In genomic region chr7:4915007-4915665, GRCm38 (mm10) we compare ENCODE assay signal across 7 mouse cellular contexts. TPM values are rescaled to one million over a fixed set of nuclear protein-coding genes. Genes with fewer than 3 reads are reported as not detected.
DNase-seq lines count a peak whose midpoint lies in the region; ATAC-seq and TF ChIP-seq lines count a peak whose summit lies in the region.

Gene Zfp628 (plus strand): TSS chr7:4915217.

- H3K9ac ChIP-seq in intestine, postnatal 0 days (ENCODE audit: low read depth, low read length) = peak within 1 kb of the TSS; percentile 78
- H3K9ac ChIP-seq in midbrain, embryonic 12.5 days (replicated peaks) = peak within 1 kb of the TSS; percentile 82

- no peaks in the 10 kb centered on the region for H3K27me3 ChIP-seq in embryonic facial prominence, embryonic 10.5 days (replicated peaks; ENCODE audit: low read depth, poor library complexity, severe bottlenecking)
- H3K27me3 ChIP-seq in intestine, postnatal 0 days (replicated peaks; ENCODE audit: control insufficient read depth, insufficient read depth, low read length) = no peaks in the 10 kb centered on the region
- H3K27me3 ChIP-seq in midbrain, embryonic 12.5 days = peaks cover 7% of the 10 kb centered on the region; the same call in 1 of the 2 replicates
- no peaks in the 10 kb centered on the region for H3K27me3 ChIP-seq in small intestine, adult 2 months (ENCODE audit: control insufficient read depth, insufficient read depth, low read length)

- H3K4me3 ChIP-seq in embryonic facial prominence, embryonic 10.5 days = peak within 1 kb of the TSS; percentile 69
- H3K4me3 ChIP-seq in intestine, postnatal 0 days (ENCODE audit: low read depth, low read length) = peak within 1 kb of the TSS; percentile 76
- H3K4me3 ChIP-seq in midbrain, embryonic 12.5 days = peak within 1 kb of the TSS; percentile 76
- H3K4me3 ChIP-seq in small intestine, adult 2 months (ENCODE audit: low read depth, low read length) = peak within 1 kb of the TSS; percentile 82

- DNase-seq in adrenal gland, postnatal 10 days = peak; percentile 96
- peak; percentile 96 for DNase-seq in embryonic facial prominence, embryonic 10.5 days (ENCODE audit: low spot score)
- DNase-seq in gonadal fat pad, adult 2 months (ENCODE audit: low read depth) = peak; percentile 52
- DNase-seq in left cerebral cortex, postnatal 4 days = peak; percentile 94

- no peaks in the 10 kb centered on the region; the same call in 1 of the 2 replicates for H3K9me3 ChIP-seq in embryonic facial prominence, embryonic 10.5 days
- H3K9me3 ChIP-seq in intestine, postnatal 0 days (ENCODE audit: control insufficient read depth) = no peaks in the 10 kb centered on the region
- H3K9me3 ChIP-seq in midbrain, embryonic 12.5 days = no peaks in the 10 kb centered on the region

- H3K27ac ChIP-seq in embryonic facial prominence, embryonic 10.5 days (replicated peaks) = peak within 1 kb of the TSS; percentile 98
- H3K27ac ChIP-seq in intestine, postnatal 0 days (ENCODE audit: low read depth, low read length) = peak within 1 kb of the TSS; percentile 94
- H3K27ac ChIP-seq in midbrain, embryonic 12.5 days (replicated peaks) = peak within 1 kb of the TSS; percentile 96
- peak within 1 kb of the TSS; percentile 68 for H3K27ac ChIP-seq in small intestine, adult 2 months (ENCODE audit: insufficient read depth, low read depth, low read length)

- under 1% methylated on average over 56 of the region's 56 CpGs for WGBS in embryonic facial prominence, embryonic 10.5 days
- under 1% methylated on average over 54 of the region's 56 CpGs for WGBS in intestine, postnatal 0 days
- under 1% methylated on average over 56 of the region's 56 CpGs for WGBS in midbrain, embryonic 12.5 days
- under 1% methylated on average over 56 of the region's 56 CpGs for WGBS in small intestine, adult 2 months

- peaks cover 32% of the 10 kb centered on the region for H3K36me3 ChIP-seq in embryonic facial prominence, embryonic 10.5 days (replicated peaks)
- H3K36me3 ChIP-seq in intestine, postnatal 0 days (ENCODE audit: control insufficient read depth, insufficient read depth) = peaks cover 29% of the 10 kb centered on the region
- H3K36me3 ChIP-seq in midbrain, embryonic 12.5 days = peaks cover 31% of the 10 kb centered on the region
- H3K36me3 ChIP-seq in small intestine, adult 2 months (ENCODE audit: control insufficient read depth, insufficient read depth, low read length) = peaks cover 16% of the 10 kb centered on the region

- intact Hi-C loops in left cerebral cortex, postnatal 4 days (cut with DNase I) = no loop called here

- ATAC-seq in intestine, postnatal 0 days = peak; percentile 89
- peak; percentile 94 for ATAC-seq in midbrain, embryonic 12.5 days (ENCODE audit: low FRiP score, low read depth)

- H3K4me2 ChIP-seq in intestine, postnatal 0 days (replicated peaks; ENCODE audit: low read depth) = peak within 1 kb of the TSS; percentile 75
- peak within 1 kb of the TSS; percentile 85 for H3K4me2 ChIP-seq in midbrain, embryonic 12.5 days (replicated peaks)

- 0 out of 2 replicates have a peak, but pooled peaks have one; percentile 5 for TF ChIP-seq CTCF in intestine, postnatal 0 days (IDR thresholded peaks at IDR 0.05; ENCODE audit: low read depth)
- TF ChIP-seq CTCF in small intestine, adult 2 months (IDR thresholded peaks at IDR 0.05; ENCODE audit: extremely low read depth, insufficient read length, insufficient replicate concordance, low read depth, low read length) = no peak

- peak; percentile 69 for TF ChIP-seq POLR2A in small intestine, adult 2 months (IDR thresholded peaks at IDR 0.05; ENCODE audit: low read depth, low read length)

- peaks cover 22% of the 10 kb centered on the region for H3K4me1 ChIP-seq in embryonic facial prominence, embryonic 10.5 days
- H3K4me1 ChIP-seq in intestine, postnatal 0 days (replicated peaks; ENCODE audit: control insufficient read depth, insufficient read depth, low read length) = 0 out of 2 replicates have a peak, but pooled peaks cover 3% of the 10 kb centered on the region
- H3K4me1 ChIP-seq in midbrain, embryonic 12.5 days = peaks cover 20% of the 10 kb centered on the region
- H3K4me1 ChIP-seq in small intestine, adult 2 months (ENCODE audit: control insufficient read depth, insufficient read depth, insufficient read length, low read length) = peaks cover 7% of the 10 kb centered on the region

RNA-seq across cellular contexts. Expression of gene Zfp628, which starts in this region (rescaled TPM):
- 10 to 100 TPM; 14.7 to 16.4 TPM for total RNA-seq in adrenal gland, postnatal 10 days (2021)
- polyA plus RNA-seq in embryonic facial prominence, embryonic 10.5 days (2016; fragmentation: Nextera tagmentation; extraction: Ambion mirVana) = 4.5 and 4.6 TPM in 2 replicates
- polyA plus RNA-seq in gonadal fat pad, adult 2 months (2012; rRNA removed) = 6.9 and 10.2 TPM in 2 replicates
- 2.9 TPM in 2 replicates for polyA plus RNA-seq in intestine, postnatal 0 days (2015; fragmentation: Nextera tagmentation; extraction: Ambion mirVana)
- total RNA-seq in left cerebral cortex, postnatal 4 days (2021) = 10 to 100 TPM; 21.1 to 21.4 TPM
- 4.7 and 4.9 TPM in 2 replicates for polyA plus RNA-seq in midbrain, embryonic 12.5 days (2016; fragmentation: Nextera tagmentation; extraction: Ambion mirVana)
- 15.7 and 41.4 TPM in 2 replicates for polyA plus RNA-seq in small intestine, adult 2 months (2012; rRNA removed)

Comparison
In these comparisons a context has a peak if more than half of its experiments do, and no peak if none do; other contexts are left out.
1. Peak in every context shown above with its lines: DNase-seq, ATAC-seq, H3K4me3 ChIP-seq and H3K27ac ChIP-seq.